Mouse (Mus musculus): Measurements from ENCODE around the gene Gm49027. TPM values are rescaled to one million over a fixed set of nuclear protein-coding genes. Genes with fewer than 3 reads are reported as not detected.

Gm49027 gene
- polyA plus RNA-seq, 1 experiment: 14.2 TPM

GRCm38 (mm10) chr5:123508921-123509320 lies 16.4 kb downstream of the Gm49027 start:
- peaks cover 2% of the 10 kb centered on the region; the same call in 1 of the 2 replicates for H3K4me1 ChIP-seq (ENCODE audit: control insufficient read depth, insufficient read depth, low read length)
- H3K4me3 ChIP-seq (replicated peaks; ENCODE audit: extremely low read depth, low read depth, low read length): no peak overlapping the region
- WGBS: 11% methylated on average over 12 of the region's 12 CpGs
- TF ChIP-seq POLR2A (IDR thresholded peaks at IDR 0.05; ENCODE audit: borderline replicate concordance, extremely low read depth, low read depth, low read length): no peak
- DNase-seq: no peak

GRCm38 (mm10) chr5:123507936-123508723 lies 17.2 kb downstream of the Gm49027 start:
- TF ChIP-seq CTCF (IDR thresholded peaks at IDR 0.05; ENCODE audit: insufficient read depth, low read length): no peak
- TF ChIP-seq POLR2A (IDR thresholded peaks at IDR 0.05; ENCODE audit: borderline replicate concordance, extremely low read depth, low read depth, low read length): no peak
- Histone ChIP-seq H3K4me1 (ENCODE audit: control insufficient read depth, insufficient read depth, low read length) (peaks cover 2% of the 10 kb centered on the region; the same call in 1 of the 2 replicates), H3K4me3 (replicated peaks; ENCODE audit: extremely low read depth, low read depth, low read length) (peak overlapping the region; percentile 58)
- 1% methylated on average over 59 of the region's 59 CpGs for WGBS
- DNase-seq: peak; percentile 79

GRCm38 (mm10) chr5:123501973-123502372 lies 23.3 kb downstream of the Gm49027 start:
- DNase-seq: no peak
- 0 out of 2 replicates have a peak, but pooled peaks cover 3% of the 10 kb centered on the region for H3K4me1 ChIP-seq (ENCODE audit: control insufficient read depth, insufficient read depth, low read length)
- WGBS: 41% methylated on average over 4 of the region's 4 CpGs
- H3K4me3 ChIP-seq (replicated peaks; ENCODE audit: extremely low read depth, low read depth, low read length): no peak overlapping the region
- TF ChIP-seq CTCF (IDR thresholded peaks at IDR 0.05; ENCODE audit: insufficient read depth, low read length): no peak
- no peak for TF ChIP-seq POLR2A (IDR thresholded peaks at IDR 0.05; ENCODE audit: borderline replicate concordance, extremely low read depth, low read depth, low read length)

GRCm38 (mm10) chr5:123499717-123500116 lies 25.6 kb downstream of the Gm49027 start:
- Histone ChIP-seq H3K4me3 (replicated peaks; ENCODE audit: extremely low read depth, low read depth, low read length) (no peak overlapping the region), H3K4me1 (ENCODE audit: control insufficient read depth, insufficient read depth, low read length) (0 out of 2 replicates have a peak, but pooled peaks cover 3% of the 10 kb centered on the region)
- no peak for DNase-seq
- 0 out of 2 replicates have a peak, but pooled peaks have one; percentile 16 for TF ChIP-seq CTCF (IDR thresholded peaks at IDR 0.05; ENCODE audit: insufficient read depth, low read length)
- TF ChIP-seq POLR2A (IDR thresholded peaks at IDR 0.05; ENCODE audit: borderline replicate concordance, extremely low read depth, low read depth, low read length): no peak
- WGBS: 52% methylated on average over 4 of the region's 4 CpGs

GRCm38 (mm10) chr5:123489935-123490334 lies 35.4 kb downstream of the Gm49027 start:
- Histone ChIP-seq H3K4me3 (replicated peaks; ENCODE audit: extremely low read depth, low read depth, low read length) (no peak overlapping the region), H3K4me1 (ENCODE audit: control insufficient read depth, insufficient read depth, low read length) (no peaks in the 10 kb centered on the region)
- no peak for DNase-seq
- TF ChIP-seq CTCF (IDR thresholded peaks at IDR 0.05; ENCODE audit: insufficient read depth, low read length) (no peak), POLR2A (IDR thresholded peaks at IDR 0.05; ENCODE audit: borderline replicate concordance, extremely low read depth, low read depth, low read length) (no peak)
- WGBS: 43% methylated on average over 9 of the region's 9 CpGs

- TF ChIP-seq CTCF (IDR thresholded peaks at IDR 0.05; ENCODE audit: insufficient read depth, low read length) (no peak), POLR2A (IDR thresholded peaks at IDR 0.05; ENCODE audit: borderline replicate concordance, extremely low read depth, low read depth, low read length) (no peak)
- Histone ChIP-seq H3K4me1 (ENCODE audit: control insufficient read depth, insufficient read depth, low read length) (no peaks in the 10 kb centered on the region), H3K4me3 (replicated peaks; ENCODE audit: extremely low read depth, low read depth, low read length) (no peak within 1 kb of the TSS)
- DNase-seq: no peak
- 8% methylated on average over 25 of the region's 25 CpGs for WGBS
These were observed 36.0 kb downstream of the Gm49027 start, which contains the start of the genes Lrrc43 and Il31 for GRCm38 (mm10) chr5:123489112-123489785. TSS of gene Lrrc43 (plus strand) at chr5:123489305. TSS of gene Il31 (minus strand) at chr5:123489489.

- DNase-seq: no peak
- TF ChIP-seq CTCF (IDR thresholded peaks at IDR 0.05; ENCODE audit: insufficient read depth, low read length): no peak
- TF ChIP-seq POLR2A (IDR thresholded peaks at IDR 0.05; ENCODE audit: borderline replicate concordance, extremely low read depth, low read depth, low read length): no peak
- Histone ChIP-seq H3K4me1 (ENCODE audit: control insufficient read depth, insufficient read depth, low read length) (no peaks in the 10 kb centered on the region), H3K4me3 (replicated peaks; ENCODE audit: extremely low read depth, low read depth, low read length) (no peak overlapping the region)
- 67% methylated on average over 11 of the region's 11 CpGs for WGBS
These were observed 37.5 kb downstream of the Gm49027 start for GRCm38 (mm10) chr5:123487659-123488395.

GRCm38 (mm10) chr5:123473817-123474216 lies 51.5 kb downstream of the Gm49027 start:
- TF ChIP-seq POLR2A (IDR thresholded peaks at IDR 0.05; ENCODE audit: borderline replicate concordance, extremely low read depth, low read depth, low read length): no peak
- no peak for TF ChIP-seq CTCF (IDR thresholded peaks at IDR 0.05; ENCODE audit: insufficient read depth, low read length)
- H3K4me3 ChIP-seq (replicated peaks; ENCODE audit: extremely low read depth, low read depth, low read length): no peak overlapping the region
- no peaks in the 10 kb centered on the region; the same call in 1 of the 2 replicates for H3K4me1 ChIP-seq (ENCODE audit: control insufficient read depth, insufficient read depth, low read length)
- 79% methylated on average over 5 of the region's 5 CpGs for WGBS
- DNase-seq: no peak

GRCm38 (mm10) chr5:123470784-123471400 lies 54.4 kb downstream of the Gm49027 start:
- no peak overlapping the region for H3K4me3 ChIP-seq (replicated peaks; ENCODE audit: extremely low read depth, low read depth, low read length)

More at GRCm38 (mm10) chr5:123470784-123471400, 54.4 kb downstream of the Gm49027 start:
- TF ChIP-seq POLR2A (IDR thresholded peaks at IDR 0.05; ENCODE audit: borderline replicate concordance, extremely low read depth, low read depth, low read length) (no peak), CTCF (IDR thresholded peaks at IDR 0.05; ENCODE audit: insufficient read depth, low read length) (no peak)
- no peaks in the 10 kb centered on the region; the same call in 1 of the 2 replicates for H3K4me1 ChIP-seq (ENCODE audit: control insufficient read depth, insufficient read depth, low read length)
- DNase-seq: no peak
- 7% methylated on average over 10 of the region's 10 CpGs for WGBS
